Mouse (Mus musculus): ENCODE results near the gene Zfp704.

Zfp704 gene

DNA sequence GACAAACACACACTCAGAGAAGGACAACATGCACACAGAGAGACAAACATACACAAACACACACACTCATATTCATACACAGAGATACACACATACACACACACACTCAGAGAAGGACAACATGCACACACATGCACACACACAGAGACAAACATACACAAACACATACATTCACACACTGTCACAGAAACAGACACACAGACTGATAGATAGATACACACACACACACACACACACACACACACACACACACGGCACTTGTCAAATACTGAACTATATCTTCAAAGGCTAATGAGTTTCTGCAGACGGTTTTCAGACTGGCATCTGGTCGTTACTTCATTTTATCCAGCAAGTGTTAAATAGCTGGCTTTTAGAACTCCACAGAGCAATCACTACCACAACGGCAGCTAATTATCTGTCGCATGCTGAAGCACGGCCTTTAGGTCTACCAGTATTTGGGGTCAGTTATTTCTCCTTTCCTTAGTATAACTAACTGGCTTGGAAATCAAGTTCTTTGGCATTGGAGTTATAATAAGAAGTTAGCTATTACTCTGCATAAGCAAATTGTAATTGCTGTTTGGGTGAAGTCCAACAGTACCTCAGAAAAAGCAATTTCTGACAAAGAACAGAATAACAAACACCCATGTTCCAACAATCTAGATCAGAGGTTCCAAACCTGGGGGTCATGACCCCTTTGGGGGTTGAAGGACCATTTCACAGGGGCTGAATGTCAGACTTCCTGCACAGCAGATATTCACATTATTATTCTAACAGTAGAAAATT lies 51.9 kb downstream of the Zfp704 start:
- DNase-seq (ENCODE audit: low spot score) = no peak

GRCm38 (mm10) chr3:9556137-9556536 lies 53.7 kb downstream of the Zfp704 start:
- DNase-seq (ENCODE audit: low spot score) = no peak

DNA sequence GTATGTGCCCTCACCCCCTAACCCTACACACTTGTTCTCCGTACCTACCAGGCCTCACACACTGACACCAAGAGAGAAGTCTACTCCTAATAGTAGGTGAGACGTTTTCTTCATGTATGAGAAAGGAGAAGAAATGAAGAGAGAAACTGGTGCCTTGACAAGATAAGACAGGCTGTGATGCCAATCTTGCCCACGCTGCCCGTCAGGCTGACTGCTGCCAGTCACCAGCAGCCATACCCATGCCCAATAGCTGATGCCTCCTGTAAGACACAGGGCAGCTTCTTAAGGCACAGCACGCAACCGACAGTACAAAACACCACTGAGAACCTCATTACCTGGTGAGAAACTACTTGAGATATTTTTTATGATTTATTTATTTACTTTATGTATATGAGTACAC lies 55.0 kb downstream of the Zfp704 start:
- DNase-seq (ENCODE audit: low spot score) = no peak

- DNase-seq (ENCODE audit: low spot score) = no peak
These were observed 57.6 kb downstream of the Zfp704 start for GRCm38 (mm10) chr3:9552332-9552731.

DNA sequence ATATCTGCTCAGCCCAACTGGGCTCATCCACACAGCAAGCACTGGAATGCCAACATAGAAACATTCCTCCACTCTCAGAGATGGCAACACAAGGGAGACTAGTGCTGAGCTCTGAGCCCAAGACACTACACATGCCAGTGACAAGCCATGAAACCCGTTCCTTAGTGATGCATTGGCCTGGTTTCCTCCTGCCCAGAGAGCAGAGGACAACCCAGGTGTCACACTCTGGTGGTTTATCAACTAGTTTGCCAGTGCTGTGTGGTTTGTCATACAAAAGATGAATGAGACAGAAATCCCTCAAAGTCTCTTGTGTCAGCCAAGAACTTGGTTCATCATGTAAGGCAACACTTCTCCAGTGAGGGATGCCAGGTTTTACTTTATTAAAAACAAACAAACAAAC lies 59.0 kb downstream of the Zfp704 start:
- DNase-seq (ENCODE audit: low spot score) = no peak

- no peak for DNase-seq (ENCODE audit: low spot score)
These were observed 60.1 kb downstream of the Zfp704 start for GRCm38 (mm10) chr3:9549815-9550214.

- DNase-seq (ENCODE audit: low spot score) = no peak
These were observed 61.7 kb downstream of the Zfp704 start for GRCm38 (mm10) chr3:9548188-9548587.

GRCm38 (mm10) chr3:9546882-9547620 lies 62.8 kb downstream of the Zfp704 start:
- DNase-seq (ENCODE audit: low spot score) = no peak

DNA sequence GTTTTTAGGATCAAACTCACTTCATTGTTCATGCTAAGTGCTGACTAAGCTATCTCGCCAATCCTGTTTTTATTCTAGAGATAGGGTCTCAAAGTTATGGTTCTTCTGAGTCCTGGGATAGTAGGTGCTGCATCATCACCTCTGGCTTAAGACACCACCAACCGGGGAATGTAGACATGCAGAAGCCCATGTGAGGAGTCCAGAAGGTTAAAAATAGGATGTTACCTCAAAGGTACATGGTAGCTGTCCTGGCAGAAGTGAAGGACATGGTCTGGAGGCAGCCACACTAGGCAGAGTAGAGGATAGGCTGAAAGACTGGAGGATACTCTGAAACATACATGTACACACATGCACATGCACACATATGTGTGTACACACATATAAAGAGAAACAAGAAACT lies 65.5 kb downstream of the Zfp704 start:
- DNase-seq (ENCODE audit: low spot score) = no peak

DNA sequence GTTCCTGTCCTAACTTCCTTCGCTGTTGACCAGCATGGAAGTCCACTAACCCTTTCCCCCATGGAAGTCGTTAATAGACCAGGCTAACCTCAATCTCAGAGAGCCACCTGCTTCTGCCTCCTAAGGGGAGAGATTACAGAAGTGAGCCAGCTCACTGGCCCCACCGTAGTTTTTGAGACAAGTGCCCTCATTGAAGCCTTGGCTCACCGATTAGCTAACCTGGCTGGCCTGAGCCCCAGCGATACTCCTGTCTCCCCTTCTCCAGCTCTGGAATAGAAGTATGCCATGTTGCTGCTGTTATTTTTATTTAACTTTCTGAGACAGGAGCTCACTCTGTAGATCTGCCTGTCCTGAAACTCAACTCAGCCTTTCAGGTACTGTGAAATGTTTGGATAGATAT lies 66.0 kb downstream of the Zfp704 start:
- DNase-seq (ENCODE audit: low spot score) = no peak

GRCm38 (mm10) chr3:9543463-9543862 lies 66.4 kb downstream of the Zfp704 start:
- no peak for DNase-seq (ENCODE audit: low spot score)

DNA sequence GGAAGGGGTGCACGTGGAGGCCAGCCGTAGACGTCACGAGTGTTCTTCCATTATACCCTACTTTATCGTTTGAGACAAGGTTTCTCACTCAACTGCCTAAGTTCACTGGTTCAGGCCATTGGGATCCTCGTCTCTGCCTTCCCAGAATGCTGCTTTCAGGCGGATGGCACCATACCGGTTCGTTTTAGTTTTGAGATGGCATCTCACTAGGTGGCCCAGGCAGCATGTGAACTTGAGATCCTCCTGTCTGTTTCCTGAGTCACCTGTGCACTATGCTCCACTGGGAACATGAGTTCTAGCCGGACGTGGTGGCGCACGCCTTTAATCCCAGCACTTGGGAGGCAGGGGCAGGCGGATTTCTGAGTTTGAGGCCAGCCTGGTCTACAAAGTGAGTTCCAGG lies 68.3 kb downstream of the Zfp704 start:
- no peak for DNase-seq (ENCODE audit: low spot score)

- DNase-seq (ENCODE audit: low spot score) = no peak
These were observed 71.4 kb downstream of the Zfp704 start for GRCm38 (mm10) chr3:9538510-9538909.

- no peak for DNase-seq (ENCODE audit: low spot score)
These were observed 72.0 kb downstream of the Zfp704 start for GRCm38 (mm10) chr3:9537889-9538288.

DNA sequence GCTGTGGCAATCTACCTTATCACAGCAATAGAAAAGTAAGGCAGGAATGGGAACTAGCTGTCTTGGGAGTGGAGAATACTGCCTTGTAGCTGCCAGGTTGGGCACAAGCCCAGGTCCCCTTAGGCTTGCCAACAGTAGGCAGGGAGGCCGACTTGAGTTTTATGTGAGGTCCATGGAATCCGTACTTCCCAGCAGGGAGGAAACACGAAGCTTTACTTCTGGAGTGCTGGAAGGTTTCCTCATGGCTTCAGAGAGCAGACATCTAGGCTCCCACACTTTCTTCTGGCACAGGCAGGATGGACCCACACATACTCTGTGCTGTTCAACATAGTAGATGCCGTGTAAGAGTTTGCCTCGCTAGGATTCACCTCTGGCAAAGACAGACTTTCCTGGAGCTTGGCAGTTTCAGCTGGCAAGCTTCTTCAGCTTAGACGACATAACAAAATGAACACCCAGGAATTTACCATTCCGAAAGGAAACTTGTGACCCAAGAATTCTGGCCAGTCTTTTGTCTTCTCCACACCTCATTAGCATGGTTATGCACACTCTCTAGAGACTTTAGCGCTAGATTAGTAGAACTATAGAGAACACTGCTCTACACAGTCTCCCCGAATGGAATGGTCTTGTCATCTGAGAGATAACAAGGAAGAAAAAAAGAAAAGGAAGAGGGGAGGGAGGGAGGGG lies 79.6 kb downstream of the Zfp704 start:
- no peak for DNase-seq (ENCODE audit: low spot score)

GRCm38 (mm10) chr3:9524429-9524828 lies 85.5 kb downstream of the Zfp704 start:
- DNase-seq (ENCODE audit: low spot score) = no peak

DNA sequence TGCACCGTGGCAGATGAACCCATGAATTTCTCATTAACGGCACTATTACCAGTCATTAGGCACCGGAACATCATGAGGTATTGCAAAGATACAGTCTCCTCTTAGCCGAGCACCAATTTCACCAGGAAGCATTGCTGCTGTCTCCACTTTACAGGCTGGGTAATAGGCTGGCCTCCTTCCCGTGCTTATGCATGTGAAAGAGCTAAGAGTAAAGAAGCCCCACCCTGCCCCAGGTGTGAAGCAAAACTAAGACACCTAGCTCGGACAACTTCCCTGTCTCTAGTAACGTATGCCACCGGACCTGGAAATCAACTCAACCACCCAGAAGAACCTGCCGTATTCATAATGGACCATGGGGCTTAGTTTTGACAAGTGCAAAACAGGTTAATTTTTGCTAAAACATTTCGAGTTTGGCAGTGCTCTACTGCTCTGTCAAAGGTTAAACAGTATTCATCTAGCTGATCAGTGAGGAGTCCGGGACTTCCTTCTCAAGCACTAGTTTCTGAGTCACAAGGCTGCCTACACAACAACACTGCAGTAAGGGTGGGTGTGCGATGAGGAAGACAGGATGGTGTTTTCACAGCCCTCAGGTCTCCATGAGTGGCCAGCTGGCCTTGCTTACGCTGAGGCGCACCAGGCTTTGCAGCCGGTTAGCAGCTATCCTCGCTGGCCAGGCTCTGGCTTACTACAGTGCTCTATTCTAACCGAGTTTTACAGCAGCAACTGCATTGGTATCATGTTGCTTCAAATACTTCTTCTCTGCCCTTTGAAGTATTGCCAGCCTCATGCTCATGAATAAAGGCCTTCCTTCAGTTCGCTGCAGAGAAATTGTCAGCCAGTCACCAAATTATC lies 86.6 kb downstream of the Zfp704 start:
- no peak for DNase-seq (ENCODE audit: low spot score)

- no peak for DNase-seq (ENCODE audit: low spot score)
These were observed 87.9 kb downstream of the Zfp704 start for GRCm38 (mm10) chr3:9522009-9522408.

GRCm38 (mm10) chr3:9520728-9521054 lies 89.2 kb downstream of the Zfp704 start:
- DNase-seq (ENCODE audit: low spot score) = no peak

DNA sequence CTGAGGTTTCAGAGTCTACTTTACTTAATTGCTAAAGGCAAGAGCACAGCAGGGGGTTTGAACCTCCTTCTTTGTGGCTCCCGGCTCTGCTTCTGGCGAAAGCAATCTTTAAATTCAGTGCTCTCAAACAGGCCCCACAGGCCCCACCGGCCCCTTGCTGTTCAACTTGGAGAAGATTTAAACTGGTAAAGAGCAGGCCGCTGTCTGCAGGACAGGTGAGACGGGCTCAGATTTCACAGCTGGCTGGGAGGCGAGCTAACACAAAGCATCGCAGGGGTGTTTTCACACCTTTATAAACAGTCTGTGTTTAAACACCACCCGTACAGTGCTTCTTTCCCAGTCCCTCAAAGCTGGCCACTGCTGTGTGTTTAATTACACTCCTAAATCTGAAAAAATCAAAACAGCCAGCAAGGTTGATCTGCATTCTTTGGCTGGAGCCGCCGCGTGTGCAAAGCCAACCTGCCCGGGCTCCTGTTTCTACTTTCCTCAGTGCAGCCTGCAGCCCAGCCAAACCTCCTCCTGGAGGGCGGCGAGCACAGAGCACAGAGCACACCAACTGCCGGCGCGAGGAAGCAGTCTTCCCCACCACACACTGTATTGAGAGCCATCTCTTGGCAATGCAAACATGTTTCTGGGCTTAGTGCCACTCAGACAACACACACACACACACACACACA lies 89.7 kb downstream of the Zfp704 start:
- no peak for DNase-seq (ENCODE audit: low spot score)

DNA sequence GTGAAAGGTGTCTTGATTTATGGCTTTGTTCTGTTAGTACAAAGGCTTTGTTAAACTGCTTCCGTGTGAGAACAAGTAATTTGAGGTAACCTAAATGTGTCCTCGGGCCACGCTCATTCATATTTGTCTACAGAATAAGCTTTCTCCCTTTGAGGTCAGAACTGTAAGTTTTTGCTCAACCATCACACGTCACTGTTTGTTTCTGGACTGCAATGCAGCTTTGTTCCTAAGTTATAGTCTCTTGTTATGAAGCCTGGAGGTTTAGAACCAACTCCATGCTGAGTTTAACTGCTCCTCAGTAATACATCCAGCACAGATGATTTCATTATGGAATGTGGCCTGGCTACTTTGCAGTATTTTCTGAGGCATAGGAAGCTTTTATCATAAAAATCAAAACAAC lies 90.4 kb downstream of the Zfp704 start:
- no peak for DNase-seq (ENCODE audit: low spot score)

DNA sequence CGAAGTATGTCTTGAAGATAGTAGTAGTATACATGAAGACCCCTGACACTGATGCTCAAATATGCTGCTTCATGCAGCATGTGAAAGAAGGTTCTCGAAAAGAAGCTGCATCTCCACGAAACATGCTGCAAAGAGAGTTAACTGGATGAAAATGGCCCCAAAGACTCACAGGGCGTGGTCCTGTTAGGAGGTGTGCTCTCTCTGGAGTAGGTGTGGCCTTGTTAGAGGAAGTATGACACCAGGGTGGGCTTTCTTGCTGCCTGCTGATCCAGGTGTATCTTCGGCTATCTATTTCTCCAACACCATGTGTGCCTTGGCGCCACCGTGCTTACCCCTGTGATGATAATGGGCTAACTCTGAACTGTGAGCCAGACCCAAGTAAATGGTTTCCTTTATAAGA lies 90.9 kb downstream of the Zfp704 start:
- no peak for DNase-seq (ENCODE audit: low spot score)
